Mouse (Mus musculus) urinary bladder, postnatal 0 days (tissue): ENCODE measurements around the gene Olfr1358. TPM values are rescaled to one million over a fixed set of nuclear protein-coding genes. Genes with fewer than 3 reads are reported as not detected.

Experiments
- microRNA-seq: library from miRNA; unstranded; fragments of <30 nt; microRNA quantifications from one replicate; pipeline ENCODE4, GENCODE M21; 2016
- polyA plus RNA-seq: library from polyadenylated mRNA; unstranded; fragments of >200 nt; fragmentation: Nextera tagmentation; extraction: Ambion mirVana; gene quantifications from 2 replicates; pipeline ENCODE4 v1.2.1, GENCODE M21; 2015

Olfr1358 gene
- not detected in 2 replicates for polyA plus RNA-seq

DNA sequence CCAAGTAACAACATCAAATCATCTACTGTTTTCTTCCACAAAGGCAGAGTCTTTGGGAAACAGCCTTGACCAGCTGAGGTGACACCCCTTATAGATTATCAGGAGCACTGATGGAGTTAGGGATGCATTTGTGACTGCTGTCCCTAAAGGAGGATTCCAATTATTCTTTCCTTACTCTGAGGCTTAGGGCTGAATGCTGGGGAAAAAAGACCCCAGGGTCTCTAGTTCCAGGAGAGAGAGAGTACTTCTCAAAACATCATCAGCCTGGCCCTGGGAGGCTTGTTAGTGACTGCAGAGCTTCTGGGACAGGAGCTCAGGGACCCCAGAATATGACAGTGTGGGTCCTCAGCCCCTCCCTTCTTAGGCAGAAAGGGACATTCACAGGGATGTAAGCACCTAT, at the start of gene Olfr1358:
Gene Olfr1358, plus strand, starts transcription at position 301 of the 400 bp plus-strand sequence.

Small RNAs within 50 kb of the gene (microRNA-seq; reads per million reads assigned to microRNA genes)
- gene Gm27541, result not detected

Other genes starting within 250 kb of the Olfr1358 start
- 76.8 and 82.1 TPM in 2 replicates for gene Agpat3, start 164.9 kb upstream of the Olfr1358 start, polyA plus RNA-seq
- 155 and 163 TPM in 2 replicates for gene Rrp1, start 104.4 kb upstream of the Olfr1358 start, polyA plus RNA-seq
- gene Cstb, start 91.8 kb upstream of the Olfr1358 start, polyA plus RNA-seq, result 414 and 489 TPM in 2 replicates
- 13.0 and 13.5 TPM in 2 replicates for gene Pdxk, start 52.5 kb upstream of the Olfr1358 start, polyA plus RNA-seq
- gene Ilvbl, start 56.9 kb downstream of the Olfr1358 start, polyA plus RNA-seq, result 35.8 and 38.8 TPM in 2 replicates
- gene Syde1, start 74.5 kb downstream of the Olfr1358 start, polyA plus RNA-seq, result 14.8 and 17.1 TPM in 2 replicates
- gene Olfr1357, start 100.6 kb downstream of the Olfr1358 start, polyA plus RNA-seq, result not detected in 2 replicates
- 0.22 and 0.41 TPM in 2 replicates for gene Casp14, start 200.9 kb downstream of the Olfr1358 start, polyA plus RNA-seq
- gene Ccdc105, start 235.6 kb downstream of the Olfr1358 start, polyA plus RNA-seq, result 0.08 TPM in 1 of 2 replicates, not detected in the other